37 mouse cellular contexts compared by ENCODE assay signal in genomic region chr15:102996548-102996947, GRCm38 (mm10). TPM values are rescaled to one million over a fixed set of nuclear protein-coding genes. Genes with fewer than 3 reads are reported as not detected.
DNase-seq lines count a peak whose midpoint lies in the region; ATAC-seq lines count a peak whose summit lies in the region.
"Had no signal": no experiment of that assay in that cellular context is flagged by ENCODE, and none has a peak within 500 bp of the region (broad histone marks: within the 10 kb centered on the region; RNA-seq: fewer than 3 reads in every experiment).

No protein-coding gene starts in this region.

- peak overlapping the region; percentile 95 for H3K9ac ChIP-seq in neural tube, embryonic 11.5 days (ENCODE audit: low read length)
- H3K9ac ChIP-seq in limb, embryonic 11.5 days (ENCODE audit: low read length), result no peak overlapping the region
- peak overlapping the region; percentile 47; the same call in 1 of the 2 replicates for H3K9ac ChIP-seq in neural tube, embryonic 15.5 days (replicated peaks)
- H3K9ac ChIP-seq: embryonic facial prominence, embryonic 12.5 days; forebrain, embryonic 15.5 days; hindbrain, embryonic 13.5 days; liver, embryonic 15.5 days; lung, embryonic 15.5 days had no signal

- H3K27me3 ChIP-seq in neural tube, embryonic 11.5 days (ENCODE audit: control insufficient read depth, insufficient read depth, low read length), result peaks cover 22% of the 10 kb centered on the region; the same call in 1 of the 2 replicates
- H3K27me3 ChIP-seq in limb, embryonic 11.5 days (ENCODE audit: control insufficient read depth, insufficient read depth, low read length), result peaks cover 60% of the 10 kb centered on the region
- H3K27me3 ChIP-seq in neural tube, embryonic 15.5 days (replicated peaks), result 0 out of 2 replicates have a peak, but pooled peaks cover 2% of the 10 kb centered on the region

- H3K9me3 ChIP-seq in neural tube, embryonic 11.5 days (ENCODE audit: control insufficient read depth, low read length), result no peaks in the 10 kb centered on the region
- H3K9me3 ChIP-seq in limb, embryonic 11.5 days (ENCODE audit: control insufficient read depth, low read length), result no peaks in the 10 kb centered on the region
- no peaks in the 10 kb centered on the region for H3K9me3 ChIP-seq in neural tube, embryonic 15.5 days (replicated peaks)
- H3K9me3 ChIP-seq: embryonic facial prominence, embryonic 12.5 days; forebrain, embryonic 10.5 days; forebrain, embryonic 15.5 days; G1E; heart, embryonic 10.5 days; hindbrain, embryonic 13.5 days; liver, embryonic 15.5 days; lung, embryonic 15.5 days; midbrain, embryonic 10.5 days had no signal

- H3K4me1 ChIP-seq in neural tube, embryonic 11.5 days (ENCODE audit: control insufficient read depth, insufficient read depth, low read length), result peaks cover 7% of the 10 kb centered on the region; the same call in 1 of the 2 replicates
- peaks cover 54% of the 10 kb centered on the region for H3K4me1 ChIP-seq in limb, embryonic 11.5 days (ENCODE audit: control insufficient read depth, insufficient read depth, low read length)
- H3K4me1 ChIP-seq in neural tube, embryonic 15.5 days, result peaks cover 84% of the 10 kb centered on the region

- peak overlapping the region; percentile 88 for H3K27ac ChIP-seq in neural tube, embryonic 11.5 days (ENCODE audit: low read depth, low read length)
- no peak overlapping the region for H3K27ac ChIP-seq in limb, embryonic 11.5 days (replicated peaks; ENCODE audit: low read depth, low read length)
- peak overlapping the region; percentile 98 for H3K27ac ChIP-seq in neural tube, embryonic 15.5 days (replicated peaks)
- H3K27ac ChIP-seq: embryonic facial prominence, embryonic 12.5 days; forebrain, embryonic 10.5 days; forebrain, embryonic 15.5 days; heart, embryonic 10.5 days; hindbrain, embryonic 13.5 days; liver, embryonic 15.5 days; lung, embryonic 15.5 days; midbrain, embryonic 10.5 days had no signal

- peak overlapping the region; percentile 66 for H3K4me3 ChIP-seq in neural tube, embryonic 11.5 days (ENCODE audit: low read depth, low read length)
- H3K4me3 ChIP-seq in limb, embryonic 11.5 days (ENCODE audit: low read depth, low read length), result no peak overlapping the region
- peak overlapping the region; percentile 51 for H3K4me3 ChIP-seq in neural tube, embryonic 15.5 days (replicated peaks)
- H3K4me3 ChIP-seq: embryonic facial prominence, embryonic 12.5 days; forebrain, embryonic 10.5 days; forebrain, embryonic 15.5 days; heart, embryonic 10.5 days; hindbrain, embryonic 13.5 days; liver, embryonic 15.5 days; lung, embryonic 15.5 days; midbrain, embryonic 10.5 days had no signal

- peak overlapping the region; percentile 99 for H3K4me2 ChIP-seq in neural tube, embryonic 11.5 days (ENCODE audit: low read depth)
- H3K4me2 ChIP-seq in limb, embryonic 11.5 days (ENCODE audit: low read depth, severe bottlenecking), result peak overlapping the region; percentile 24; the same call in 1 of the 2 replicates
- peak overlapping the region; percentile 72 for H3K4me2 ChIP-seq in neural tube, embryonic 15.5 days
- H3K4me2 ChIP-seq: embryonic facial prominence, embryonic 12.5 days; forebrain, embryonic 15.5 days; hindbrain, embryonic 13.5 days; liver, embryonic 15.5 days; lung, embryonic 15.5 days had no signal

- WGBS in neural tube, embryonic 11.5 days, result 3% methylated on average over 9 of the region's 9 CpGs
- WGBS in limb, embryonic 11.5 days, result under 1% methylated on average over 9 of the region's 9 CpGs
- 11% methylated on average over 9 of the region's 9 CpGs for WGBS in neural tube, embryonic 15.5 days

- ATAC-seq in neural tube, embryonic 11.5 days (ENCODE audit: insufficient read depth, low FRiP score, low TSS enrichment), result no peak
- no peak for ATAC-seq in limb, embryonic 11.5 days (ENCODE audit: insufficient number of reproducible peaks, low FRiP score, low TSS enrichment, low read depth)
- ATAC-seq in neural tube, embryonic 15.5 days (ENCODE audit: low FRiP score), result no peak
- ATAC-seq: forebrain, embryonic 15.5 days; midbrain, embryonic 16.5 days had no signal

- H3K36me3 ChIP-seq in neural tube, embryonic 11.5 days (ENCODE audit: control insufficient read depth, insufficient read depth, low read length), result no peaks in the 10 kb centered on the region
- H3K36me3 ChIP-seq in limb, embryonic 11.5 days (ENCODE audit: control insufficient read depth, insufficient read depth, low read length), result no peaks in the 10 kb centered on the region
- H3K36me3 ChIP-seq in neural tube, embryonic 15.5 days, result no peaks in the 10 kb centered on the region
- H3K36me3 ChIP-seq: embryonic facial prominence, embryonic 12.5 days; forebrain, embryonic 10.5 days; forebrain, embryonic 15.5 days; G1E; heart, embryonic 10.5 days; hindbrain, embryonic 13.5 days; liver, embryonic 15.5 days; lung, embryonic 15.5 days; midbrain, embryonic 10.5 days had no signal

- intact Hi-C loops in heart, postnatal 25 days (cut with DNase I), result no loop called here

- peak; percentile 6 for DNase-seq in kidney, adult 9 months
- DNase-seq in kidney, postnatal 14 days, result no peak
- DNase-seq in neural tube, embryonic 11.5 days (ENCODE audit: low spot score), result no peak
- DNase-seq in neural tube, embryonic 10.5 days (ENCODE audit: extremely low spot score, low spot score), result no peak
- DNase-seq in limb, embryonic 11.5 days (ENCODE audit: low spot score), result peak; percentile 64
- no peak for DNase-seq in heart, postnatal 25 days (ENCODE audit: low spot score)
- no peak for DNase-seq in MN1 (ENCODE audit: low spot score)
- DNase-seq: adrenal gland, postnatal 14 days; cerebellum, adult 11 months; cerebellum, adult 9-10 months; embryo, embryonic 11 days; gastrocnemius, postnatal 25 days; heart, adult 11 months; heart, postnatal 4 days; liver; right cerebral cortex, adult 18-20 months; spleen, adult 18-20 months; thymus, adult 18-20 months; thymus, postnatal 36 days had no signal

RNA-seq across cellular contexts. Expression of gene Hoxc6, which starts 1.5 kb away (rescaled TPM):
- 95.9 and 96.4 TPM in 2 replicates for polyA plus RNA-seq in neural tube, embryonic 11.5 days (2014; fragmentation: Nextera tagmentation; extraction: Ambion mirVana)
- polyA plus RNA-seq in limb, embryonic 11.5 days (2014; fragmentation: Nextera tagmentation; extraction: Ambion mirVana), result 9.5 and 10.9 TPM in 2 replicates
- 23.4 and 35.1 TPM in 2 replicates for polyA plus RNA-seq in neural tube, embryonic 15.5 days (2015; fragmentation: Nextera tagmentation; extraction: Ambion mirVana)
- not detected for total RNA-seq in heart, postnatal 25 days (2021)
- total RNA-seq: layer of hippocampus, postnatal 10 days; left cerebral cortex, adult 18-20 months; left cerebral cortex, postnatal 25 days; megakaryocyte progenitor cell, adult 5-6 weeks had no signal
- polyA plus RNA-seq: embryonic facial prominence, embryonic 12.5 days; forebrain, embryonic 10.5 days; forebrain, embryonic 15.5 days; frontal cortex, adult 2 months; midbrain, embryonic 10.5 days; midbrain, embryonic 16.5 days had no signal

RNA-seq across cellular contexts. Expression of gene Hoxc8, which starts 6.1 kb away (rescaled TPM):
- 63.7 and 67.1 TPM in 2 replicates for polyA plus RNA-seq in neural tube, embryonic 11.5 days (2014; fragmentation: Nextera tagmentation; extraction: Ambion mirVana)
- polyA plus RNA-seq in limb, embryonic 11.5 days (2014; fragmentation: Nextera tagmentation; extraction: Ambion mirVana), result 4.6 and 4.8 TPM in 2 replicates
- polyA plus RNA-seq in neural tube, embryonic 15.5 days (2015; fragmentation: Nextera tagmentation; extraction: Ambion mirVana), result 56.5 and 108 TPM in 2 replicates
- total RNA-seq in heart, postnatal 25 days (2021), result not detected
- total RNA-seq: heart, postnatal 4 days; layer of hippocampus, postnatal 10 days; left cerebral cortex, adult 18-20 months; left cerebral cortex, postnatal 25 days; megakaryocyte progenitor cell, adult 5-6 weeks had no signal
- polyA plus RNA-seq: embryonic facial prominence, embryonic 12.5 days; forebrain, embryonic 10.5 days; forebrain, embryonic 15.5 days; frontal cortex, adult 2 months; heart, embryonic 16.5 days; lung, embryonic 15.5 days; midbrain, embryonic 10.5 days; midbrain, embryonic 16.5 days had no signal

RNA-seq across cellular contexts. Expression of gene Hoxc9, which starts 20.3 kb away (rescaled TPM):
- 36.1 and 40.0 TPM in 2 replicates for polyA plus RNA-seq in neural tube, embryonic 11.5 days (2014; fragmentation: Nextera tagmentation; extraction: Ambion mirVana)
- 4.4 and 6.1 TPM in 2 replicates for polyA plus RNA-seq in limb, embryonic 11.5 days (2014; fragmentation: Nextera tagmentation; extraction: Ambion mirVana)
- 19.7 and 30.9 TPM in 2 replicates for polyA plus RNA-seq in neural tube, embryonic 15.5 days (2015; fragmentation: Nextera tagmentation; extraction: Ambion mirVana)
- not detected for total RNA-seq in heart, postnatal 25 days (2021)
- total RNA-seq: heart, postnatal 4 days; layer of hippocampus, postnatal 10 days; left cerebral cortex, adult 18-20 months; left cerebral cortex, postnatal 25 days; megakaryocyte progenitor cell, adult 5-6 weeks had no signal
- polyA plus RNA-seq: embryonic facial prominence, embryonic 12.5 days; forebrain, embryonic 10.5 days; forebrain, embryonic 15.5 days; frontal cortex, adult 2 months; heart, embryonic 16.5 days; liver, embryonic 15.5 days; lung, embryonic 15.5 days; midbrain, embryonic 10.5 days; midbrain, embryonic 16.5 days; stomach, embryonic 16.5 days had no signal

RNA-seq across cellular contexts. Expression of gene Hoxc4, which starts 22.2 kb away (rescaled TPM):
- polyA plus RNA-seq in neural tube, embryonic 11.5 days (2014; fragmentation: Nextera tagmentation; extraction: Ambion mirVana), result 62.6 and 67.3 TPM in 2 replicates
- polyA plus RNA-seq in limb, embryonic 11.5 days (2014; fragmentation: Nextera tagmentation; extraction: Ambion mirVana), result 5.1 and 6.4 TPM in 2 replicates
- 26.7 and 48.6 TPM in 2 replicates for polyA plus RNA-seq in neural tube, embryonic 15.5 days (2015; fragmentation: Nextera tagmentation; extraction: Ambion mirVana)
- total RNA-seq in heart, postnatal 25 days (2021), result not detected
- total RNA-seq: layer of hippocampus, postnatal 10 days; left cerebral cortex, adult 18-20 months; left cerebral cortex, postnatal 25 days; megakaryocyte progenitor cell, adult 5-6 weeks had no signal
- polyA plus RNA-seq: forebrain, embryonic 10.5 days; forebrain, embryonic 15.5 days; frontal cortex, adult 2 months; midbrain, embryonic 10.5 days; midbrain, embryonic 16.5 days had no signal

RNA-seq across cellular contexts. Expression of gene Hoxc5, which starts 29.3 kb away (rescaled TPM):
- polyA plus RNA-seq in neural tube, embryonic 11.5 days (2014; fragmentation: Nextera tagmentation; extraction: Ambion mirVana), result 36.3 and 37.3 TPM in 2 replicates
- 8.3 and 9.1 TPM in 2 replicates for polyA plus RNA-seq in limb, embryonic 11.5 days (2014; fragmentation: Nextera tagmentation; extraction: Ambion mirVana)
- 14.6 and 20.7 TPM in 2 replicates for polyA plus RNA-seq in neural tube, embryonic 15.5 days (2015; fragmentation: Nextera tagmentation; extraction: Ambion mirVana)
- not detected for total RNA-seq in heart, postnatal 25 days (2021)
- total RNA-seq: heart, postnatal 4 days; layer of hippocampus, postnatal 10 days; left cerebral cortex, adult 18-20 months; left cerebral cortex, postnatal 25 days; megakaryocyte progenitor cell, adult 5-6 weeks had no signal
- polyA plus RNA-seq: forebrain, embryonic 10.5 days; forebrain, embryonic 15.5 days; frontal cortex, adult 2 months; midbrain, embryonic 16.5 days had no signal

Comparison
In these comparisons a context has a peak if more than half of its experiments do, and no peak if none do; other contexts are left out.
1. DNase-seq: peak in kidney, adult 9 months (single experiment) and limb, embryonic 11.5 days (single experiment); none in kidney, postnatal 14 days (single experiment), neural tube, embryonic 11.5 days (single experiment), neural tube, embryonic 10.5 days (single experiment), heart, postnatal 25 days (single experiment) and MN1 (single experiment).
2. H3K4me2 ChIP-seq: peak in every context shown above with its lines; median percentile 99 in neural tube, embryonic 11.5 days; 72 in neural tube, embryonic 15.5 days; 24 in limb, embryonic 11.5 days.